Mouse (Mus musculus): ENCODE results near the gene Cog1. TPM values are rescaled to one million over a fixed set of nuclear protein-coding genes. Genes with fewer than 3 reads are reported as not detected.
"Not testable (repeated sequence)": the region's sequence is repeated elsewhere in the genome, so short reads cannot be mapped to it uniquely, and the experiment has no call there.

Cog1 gene
- polyA plus RNA-seq, 1 experiment = 45.9 TPM

DNA sequence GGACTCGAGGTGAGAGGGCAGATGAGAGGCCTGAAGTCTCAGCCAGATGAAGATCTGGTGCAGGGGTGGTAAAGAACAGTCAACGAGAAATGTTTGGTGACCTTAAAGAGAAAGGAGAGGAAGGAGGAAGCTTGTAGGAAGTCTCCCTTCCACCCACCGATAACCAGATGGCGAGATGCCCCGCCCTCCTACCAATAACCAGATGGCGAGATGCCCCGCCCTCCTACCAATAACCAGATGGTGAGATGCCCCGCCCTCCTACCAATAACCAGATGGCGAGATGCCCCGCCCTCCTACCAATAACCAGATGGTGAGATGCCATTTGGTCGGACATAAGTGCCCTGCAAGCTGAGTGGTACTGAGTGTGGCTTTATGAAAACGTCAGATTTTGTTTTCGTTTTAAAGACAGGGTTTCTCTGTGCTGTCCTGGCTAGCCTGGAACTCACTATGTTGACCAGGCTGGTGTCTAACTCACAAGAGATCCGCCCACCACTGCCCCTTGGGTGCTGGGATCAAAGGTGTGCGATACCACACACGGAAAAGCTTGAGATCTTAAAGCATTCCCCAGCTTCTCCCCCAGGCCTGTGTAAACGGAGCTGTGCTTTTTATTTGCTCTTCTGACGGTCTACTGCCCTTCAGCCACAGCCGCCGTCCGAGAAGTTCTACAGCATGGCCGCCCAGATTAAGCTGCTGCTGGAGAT lies 2.4 kb downstream of the Cog1 start:
- no peak overlapping the region for H3K4me3 ChIP-seq (replicated peaks; ENCODE audit: extremely low read depth, low read depth, low read length)
- 64% methylated on average over 22 of the region's 22 CpGs for WGBS

GRCm38 (mm10) chr11:113651907-113652273 lies 2.9 kb downstream of the Cog1 start:
- no peak for DNase-seq
- 53% methylated on average over 8 of the region's 8 CpGs for WGBS
- Histone ChIP-seq H3K4me1 (ENCODE audit: control insufficient read depth, insufficient read depth, low read length) (peaks cover 4% of the 10 kb centered on the region; the same call in 1 of the 2 replicates), H3K4me3 (replicated peaks; ENCODE audit: extremely low read depth, low read depth, low read length) (no peak overlapping the region)
- TF ChIP-seq POLR2A (IDR thresholded peaks at IDR 0.05; ENCODE audit: borderline replicate concordance, extremely low read depth, low read depth, low read length) (no peak), CTCF (IDR thresholded peaks at IDR 0.05; ENCODE audit: insufficient read depth, low read length) (peak; percentile 45)

More for the DNA sequence above, 2.4 kb downstream of the Cog1 start:
- peaks cover 4% of the 10 kb centered on the region; the same call in 1 of the 2 replicates for H3K4me1 ChIP-seq (ENCODE audit: control insufficient read depth, insufficient read depth, low read length)
- TF ChIP-seq CTCF (IDR thresholded peaks at IDR 0.05; ENCODE audit: insufficient read depth, low read length) = no peak
- no peak for DNase-seq

GRCm38 (mm10) chr11:113652516-113652915 lies 3.5 kb downstream of the Cog1 start:
- 93% methylated on average over 6 of the region's 6 CpGs for WGBS
- Histone ChIP-seq H3K4me3 (replicated peaks; ENCODE audit: extremely low read depth, low read depth, low read length) (no peak overlapping the region), H3K4me1 (ENCODE audit: control insufficient read depth, insufficient read depth, low read length) (peaks cover 4% of the 10 kb centered on the region; the same call in 1 of the 2 replicates)
- no peak for DNase-seq
- TF ChIP-seq POLR2A (IDR thresholded peaks at IDR 0.05; ENCODE audit: borderline replicate concordance, extremely low read depth, low read depth, low read length) = no peak

- Histone ChIP-seq H3K4me3 (replicated peaks; ENCODE audit: extremely low read depth, low read depth, low read length) (no peak overlapping the region), H3K4me1 (ENCODE audit: control insufficient read depth, insufficient read depth, low read length) (no peaks in the 10 kb centered on the region; the same call in 1 of the 2 replicates)
- TF ChIP-seq POLR2A (IDR thresholded peaks at IDR 0.05; ENCODE audit: borderline replicate concordance, extremely low read depth, low read depth, low read length) (no peak), CTCF (IDR thresholded peaks at IDR 0.05; ENCODE audit: insufficient read depth, low read length) (no peak)
- 82% methylated on average over 15 of the region's 15 CpGs for WGBS
- no peak for DNase-seq
These were observed 5.1 kb downstream of the Cog1 start for GRCm38 (mm10) chr11:113654105-113654504.

DNA sequence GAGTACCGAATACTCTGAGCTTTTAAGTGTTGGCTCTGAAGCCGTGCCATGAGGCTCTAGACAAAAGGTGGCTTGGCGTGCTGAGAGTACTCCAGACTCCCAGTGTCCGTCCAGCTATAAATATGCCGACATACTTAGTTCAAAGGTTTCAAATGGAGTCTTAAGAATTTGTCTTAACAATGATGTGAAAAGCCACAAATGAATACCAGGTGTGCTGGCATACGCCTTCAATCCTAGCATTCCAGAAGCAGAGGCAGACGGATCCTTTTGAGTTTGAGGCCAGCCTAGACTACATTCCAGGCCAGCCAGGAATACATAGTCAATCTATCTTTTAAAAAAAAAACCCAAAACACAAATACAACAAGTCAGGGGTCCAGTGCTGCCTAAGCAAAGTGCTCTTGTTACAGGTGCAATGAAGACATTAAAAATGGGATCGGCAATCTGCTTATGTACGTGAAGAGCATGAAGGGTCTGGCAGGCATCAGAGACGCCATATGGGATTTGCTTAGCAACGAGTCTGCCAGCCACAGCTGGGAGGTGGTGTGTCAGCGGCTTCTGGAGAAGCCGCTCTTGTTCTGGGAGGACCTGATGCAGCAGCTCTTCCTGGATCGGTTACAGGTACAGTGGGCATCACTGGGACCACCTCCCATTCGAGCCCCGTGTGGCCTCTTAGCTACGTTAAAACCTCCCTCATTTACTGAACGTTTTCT lies 5.7 kb downstream of the Cog1 start:
- no peak for DNase-seq
- WGBS = 73% methylated on average over 18 of the region's 18 CpGs

DNA sequence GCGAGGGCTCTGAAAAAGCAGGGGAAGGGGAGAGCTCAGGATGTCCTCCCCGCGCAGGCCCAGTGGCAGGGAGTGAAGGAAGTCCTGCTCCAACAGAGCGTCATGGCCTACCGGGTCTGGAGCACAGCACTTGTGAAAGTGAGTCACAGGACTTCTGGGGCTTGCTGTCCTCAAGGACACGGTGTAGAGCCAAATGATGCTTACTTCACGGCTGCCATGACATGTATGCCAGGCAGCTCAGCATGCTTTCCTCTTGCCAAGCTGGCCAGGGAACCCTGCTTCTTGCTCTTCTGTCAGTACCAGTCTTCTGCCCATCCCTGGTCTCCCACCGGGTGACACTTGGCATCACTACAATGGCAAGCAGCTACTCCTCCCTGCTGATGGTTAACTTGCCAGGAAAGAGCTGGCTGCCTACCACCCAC lies 7.6 kb downstream of the Cog1 start:
- no peaks in the 10 kb centered on the region; the same call in 1 of the 2 replicates for H3K4me1 ChIP-seq (ENCODE audit: control insufficient read depth, insufficient read depth, low read length)
- DNase-seq = no peak
- TF ChIP-seq CTCF (IDR thresholded peaks at IDR 0.05; ENCODE audit: insufficient read depth, low read length) (no peak), POLR2A (IDR thresholded peaks at IDR 0.05; ENCODE audit: borderline replicate concordance, extremely low read depth, low read depth, low read length) (no peak)
- H3K4me3 ChIP-seq (replicated peaks; ENCODE audit: extremely low read depth, low read depth, low read length) = no peak overlapping the region
- 80% methylated on average over 8 of the region's 8 CpGs for WGBS

More for the DNA sequence above, 5.7 kb downstream of the Cog1 start:
- no peak for TF ChIP-seq CTCF (IDR thresholded peaks at IDR 0.05; ENCODE audit: insufficient read depth, low read length)
- no peak for TF ChIP-seq POLR2A (IDR thresholded peaks at IDR 0.05; ENCODE audit: borderline replicate concordance, extremely low read depth, low read depth, low read length)
- Histone ChIP-seq H3K4me1 (ENCODE audit: control insufficient read depth, insufficient read depth, low read length) (no peaks in the 10 kb centered on the region; the same call in 1 of the 2 replicates), H3K4me3 (replicated peaks; ENCODE audit: extremely low read depth, low read depth, low read length) (no peak overlapping the region)

DNA sequence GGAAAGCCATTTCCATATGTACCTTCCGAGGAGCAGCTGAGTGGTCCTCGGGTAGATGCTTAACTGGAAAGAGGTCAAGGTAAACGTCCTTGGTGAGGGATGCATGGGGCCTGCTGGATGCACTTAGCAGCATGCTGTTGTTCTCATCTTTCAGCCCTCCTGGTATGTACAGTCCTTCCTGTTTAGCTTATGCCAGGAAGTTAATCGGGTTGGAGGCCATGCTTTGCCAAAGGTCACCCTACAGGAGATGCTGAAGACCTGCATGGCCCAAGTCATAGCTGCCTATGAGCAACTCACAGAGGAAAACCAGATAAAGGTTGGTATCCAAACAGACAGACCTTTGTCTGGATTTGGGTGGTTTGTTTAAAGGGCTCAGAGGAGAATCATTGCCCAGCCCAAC lies 8.3 kb downstream of the Cog1 start:
- Histone ChIP-seq H3K4me1 (ENCODE audit: control insufficient read depth, insufficient read depth, low read length) (no peaks in the 10 kb centered on the region; the same call in 1 of the 2 replicates), H3K4me3 (replicated peaks; ENCODE audit: extremely low read depth, low read depth, low read length) (no peak overlapping the region)
- TF ChIP-seq CTCF (IDR thresholded peaks at IDR 0.05; ENCODE audit: insufficient read depth, low read length) (no peak), POLR2A (IDR thresholded peaks at IDR 0.05; ENCODE audit: borderline replicate concordance, extremely low read depth, low read depth, low read length) (no peak)
- 50% methylated on average over 4 of the region's 4 CpGs for WGBS
- DNase-seq = no peak

DNA sequence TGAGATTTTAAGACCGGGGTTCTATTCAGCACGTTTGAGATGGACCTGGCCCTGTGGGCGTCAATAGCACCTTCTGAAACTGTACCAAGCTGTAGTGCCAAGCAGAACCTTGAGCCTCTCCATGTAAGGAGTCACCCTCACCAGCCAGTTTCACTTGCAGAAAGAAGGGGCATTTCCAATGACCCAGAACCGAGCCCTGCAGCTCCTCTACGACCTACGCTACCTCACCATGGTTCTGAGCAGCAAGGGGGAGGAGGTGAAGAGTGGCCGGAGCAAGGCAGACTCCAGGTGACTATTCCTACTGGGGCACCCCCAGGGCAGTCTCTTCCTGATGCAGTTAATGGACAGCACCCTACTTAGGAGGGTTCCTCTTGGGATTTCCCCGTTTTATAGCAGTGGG lies 9.3 kb downstream of the Cog1 start:
- no peak for DNase-seq
- Histone ChIP-seq H3K4me3 (replicated peaks; ENCODE audit: extremely low read depth, low read depth, low read length) (no peak overlapping the region), H3K4me1 (ENCODE audit: control insufficient read depth, insufficient read depth, low read length) (no peaks in the 10 kb centered on the region; the same call in 1 of the 2 replicates)
- TF ChIP-seq POLR2A (IDR thresholded peaks at IDR 0.05; ENCODE audit: borderline replicate concordance, extremely low read depth, low read depth, low read length) = no peak
- TF ChIP-seq CTCF (IDR thresholded peaks at IDR 0.05; ENCODE audit: insufficient read depth, low read length) = no peak
- 87% methylated on average over 8 of the region's 8 CpGs for WGBS

DNA sequence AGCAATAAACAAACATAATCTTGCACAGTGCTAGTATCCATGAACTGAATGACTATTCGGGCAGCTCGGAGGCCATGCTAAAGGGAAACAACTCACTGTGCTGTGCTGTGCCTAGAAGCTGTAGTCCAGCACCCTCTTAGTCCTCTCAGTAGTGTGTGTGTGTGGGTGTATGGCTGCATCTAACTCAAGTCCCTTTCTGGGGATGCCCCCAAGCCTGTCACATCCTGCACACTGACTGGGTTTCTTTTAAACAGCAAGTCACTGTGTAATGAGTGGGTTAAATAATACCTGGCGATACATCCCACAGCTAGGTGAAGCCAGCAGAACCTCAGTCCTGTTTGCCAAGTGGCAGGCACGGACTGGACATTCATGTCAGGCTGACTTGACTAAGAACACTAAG lies 9.8 kb downstream of the Cog1 start:
- TF ChIP-seq CTCF (IDR thresholded peaks at IDR 0.05; ENCODE audit: insufficient read depth, low read length) (no peak), POLR2A (IDR thresholded peaks at IDR 0.05; ENCODE audit: borderline replicate concordance, extremely low read depth, low read depth, low read length) (no peak)
- DNase-seq = no peak
- 77% methylated on average over 4 of the region's 4 CpGs for WGBS
- no peak overlapping the region for H3K4me3 ChIP-seq (replicated peaks; ENCODE audit: extremely low read depth, low read depth, low read length)
- no peaks in the 10 kb centered on the region; the same call in 1 of the 2 replicates for H3K4me1 ChIP-seq (ENCODE audit: control insufficient read depth, insufficient read depth, low read length)

- not testable (repeated sequence) for H3K4me3 ChIP-seq (replicated peaks; ENCODE audit: extremely low read depth, low read depth, low read length); DNase-seq; H3K4me1 ChIP-seq (ENCODE audit: control insufficient read depth, insufficient read depth, low read length)
- 91% methylated on average over 3 of the region's 3 CpGs for WGBS
These were observed 11.2 kb downstream of the Cog1 start for GRCm38 (mm10) chr11:113660213-113660612.
